Mouse (Mus musculus) midbrain, embryonic 12.5 days (tissue): Measurements from ENCODE around the gene Mtmr11. TPM values are rescaled to one million over a fixed set of nuclear protein-coding genes. Genes with fewer than 3 reads are reported as not detected.

ENCODE experiments used
- ATAC-seq: fragments of 200-750 bp; cut with Nextera tagmentation; 2 replicates; pipeline ENCODE4 v1.8.0; 2017; ENCODE audit warnings: low read depth, moderate TSS enrichment, moderate library complexity; ENCODE audit not compliant: low FRiP score
- H3K27ac ChIP-seq: fragments of 300-500 bp; sonication (generic); replicated peaks from 2 replicates; pipeline ENCODE4 v1.5.1; 2016; ENCODE audit warnings: mild to moderate bottlenecking
- H3K27me3 ChIP-seq: fragments of 300-500 bp; sonication (generic); 2 replicates; pipeline ENCODE4 v1.6.1; 2016; ENCODE audit warnings: mild to moderate bottlenecking
- H3K36me3 ChIP-seq: fragments of 300-500 bp; sonication (generic); 2 replicates; pipeline ENCODE4 v1.6.1; 2016
- H3K4me1 ChIP-seq: fragments of 300-500 bp; sonication (generic); 2 replicates; pipeline ENCODE4 v1.6.1; 2016
- H3K4me2 ChIP-seq: fragments of 300-500 bp; sonication (generic); replicated peaks from 2 replicates; pipeline ENCODE4 v1.6.1; 2016; ENCODE audit warnings: mild to moderate bottlenecking, moderate library complexity
- H3K4me3 ChIP-seq: fragments of 300-500 bp; sonication (generic); 2 replicates; pipeline ENCODE4 v1.5.1; 2016; ENCODE audit warnings: mild to moderate bottlenecking
- H3K9ac ChIP-seq: fragments of 300-500 bp; sonication (generic); replicated peaks from 2 replicates; pipeline ENCODE4 v1.6.1; 2016; ENCODE audit warnings: mild to moderate bottlenecking, moderate library complexity
- H3K9me3 ChIP-seq: fragments of 300-500 bp; sonication (generic); 2 replicates; pipeline ENCODE4 v1.6.1; 2016; ENCODE audit warnings: mild to moderate bottlenecking
- WGBS: fragments of 180-500 bp; shearing (Covaris S2); methylation state at CpG from one replicate; pipeline ENCODE4 v1.1.7; 2016; 5-methylcytosine and 5-hydroxymethylcytosine counted together
- polyA plus RNA-seq: library from polyadenylated mRNA; unstranded; fragments of >200 nt; fragmentation: Nextera tagmentation; extraction: Ambion mirVana; gene quantifications from 2 replicates; pipeline ENCODE4 v1.2.1, GENCODE M21; 2016

Mtmr11 gene
- polyA plus RNA-seq, 1 experiment from 2014 or later = 16.0 TPM

GRCm38 (mm10) chr3:96155501-96155900 lies 6.3 kb upstream of the Mtmr11 start:
- peaks cover 56% of the 10 kb centered on the region for H3K36me3 ChIP-seq
- H3K4me2 ChIP-seq = no peak overlapping the region
- H3K4me1 ChIP-seq = peaks cover 3% of the 10 kb centered on the region
- no peak overlapping the region for H3K4me3 ChIP-seq
- no peak overlapping the region for H3K27ac ChIP-seq
- 89% methylated on average over 8 of the region's 8 CpGs for WGBS
- no peak for ATAC-seq
- H3K9me3 ChIP-seq = no peaks in the 10 kb centered on the region
- no peak overlapping the region for H3K9ac ChIP-seq
- H3K27me3 ChIP-seq = no peaks in the 10 kb centered on the region

DNA sequence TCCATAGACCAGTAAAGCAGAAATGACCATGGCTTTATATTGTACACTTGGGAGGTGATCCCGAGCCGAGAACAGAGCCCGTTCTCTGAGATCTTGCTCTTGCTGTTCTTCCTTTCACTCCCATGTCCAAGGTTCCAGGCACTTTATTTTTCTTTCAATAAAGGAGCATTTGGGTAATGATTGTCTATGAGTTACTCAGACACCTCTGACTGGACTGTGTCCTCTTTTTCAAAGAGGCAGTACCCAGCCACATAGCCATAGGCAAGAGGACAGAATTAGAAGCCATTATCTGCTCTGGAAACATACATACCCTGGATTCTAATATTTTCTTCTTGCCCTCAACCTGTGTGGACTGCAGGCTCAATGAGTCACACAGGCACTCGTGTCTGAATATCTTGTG lies 2.0 kb upstream of the Mtmr11 start:
- no peak overlapping the region for H3K4me2 ChIP-seq
- no peak for ATAC-seq
- H3K27me3 ChIP-seq = peaks cover 6% of the 10 kb centered on the region; the same call in 1 of the 2 replicates
- 87% methylated on average over 4 of the region's 4 CpGs for WGBS
- H3K36me3 ChIP-seq = peaks cover 13% of the 10 kb centered on the region
- H3K9me3 ChIP-seq = no peaks in the 10 kb centered on the region
- H3K4me3 ChIP-seq = no peak overlapping the region
- no peak overlapping the region for H3K9ac ChIP-seq
- peaks cover 21% of the 10 kb centered on the region for H3K4me1 ChIP-seq
- no peak overlapping the region for H3K27ac ChIP-seq

GRCm38 (mm10) chr3:96160222-96160802 lies 1.5 kb upstream of the Mtmr11 start:
- Histone ChIP-seq H3K4me3 (no peak overlapping the region), H3K9ac (peak overlapping the region; percentile 62; the same call in 1 of the 2 replicates), H3K27me3 (peaks cover 6% of the 10 kb centered on the region; the same call in 1 of the 2 replicates), H3K9me3 (no peaks in the 10 kb centered on the region), H3K27ac (peak overlapping the region; percentile 22; the same call in 1 of the 2 replicates), H3K4me2 (peak overlapping the region; percentile 74; the same call in 1 of the 2 replicates), H3K36me3 (peaks cover 8% of the 10 kb centered on the region), H3K4me1 (peaks cover 21% of the 10 kb centered on the region)
- ATAC-seq = no peak
- 68% methylated on average over 4 of the region's 4 CpGs for WGBS

GRCm38 (mm10) chr3:96160803-96161516 lies 844 bp upstream of the Mtmr11 start:
- peaks cover 21% of the 10 kb centered on the region for H3K4me1 ChIP-seq
- H3K9me3 ChIP-seq = no peaks in the 10 kb centered on the region
- H3K27me3 ChIP-seq = peaks cover 6% of the 10 kb centered on the region; the same call in 1 of the 2 replicates
- peak overlapping the region; percentile 22; the same call in 1 of the 2 replicates for H3K27ac ChIP-seq
- peak overlapping the region; percentile 62 for H3K9ac ChIP-seq
- 3% methylated on average over 12 of the region's 12 CpGs for WGBS
- peak overlapping the region; percentile 74 for H3K4me2 ChIP-seq
- peak overlapping the region; percentile 37 for H3K4me3 ChIP-seq
- peaks cover 2% of the 10 kb centered on the region; the same call in 1 of the 2 replicates for H3K36me3 ChIP-seq
- ATAC-seq = peak; percentile 69; the same call in 1 of the 2 replicates

DNA sequence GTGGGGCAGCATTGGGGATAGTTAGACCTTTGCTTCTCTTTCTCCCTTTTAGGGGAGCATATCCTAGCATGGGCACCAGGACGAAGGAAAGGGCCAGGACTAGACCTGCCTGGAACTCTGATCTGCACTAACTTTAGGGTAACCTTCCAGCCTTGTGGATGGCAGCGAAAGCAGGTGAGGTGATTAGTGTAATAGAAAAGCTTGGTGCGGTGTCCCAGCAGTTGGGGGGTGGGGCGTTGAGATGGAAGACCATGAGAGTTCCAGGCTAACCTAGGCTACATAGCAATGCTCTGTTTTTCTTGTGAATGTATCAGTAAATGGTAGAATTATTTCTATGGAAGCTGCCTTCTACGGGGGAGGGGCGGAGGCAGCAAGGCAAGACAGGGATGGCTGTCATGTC lies 1.2 kb downstream of the Mtmr11 start:
- peaks cover 21% of the 10 kb centered on the region for H3K4me1 ChIP-seq
- H3K9me3 ChIP-seq = no peaks in the 10 kb centered on the region
- no peak overlapping the region for H3K9ac ChIP-seq
- no peak for ATAC-seq
- WGBS = 89% methylated on average over 6 of the region's 6 CpGs
- H3K27ac ChIP-seq = no peak overlapping the region
- no peaks in the 10 kb centered on the region for H3K36me3 ChIP-seq
- H3K4me2 ChIP-seq = no peak overlapping the region
- H3K27me3 ChIP-seq = peaks cover 6% of the 10 kb centered on the region; the same call in 1 of the 2 replicates
- no peak overlapping the region for H3K4me3 ChIP-seq

DNA sequence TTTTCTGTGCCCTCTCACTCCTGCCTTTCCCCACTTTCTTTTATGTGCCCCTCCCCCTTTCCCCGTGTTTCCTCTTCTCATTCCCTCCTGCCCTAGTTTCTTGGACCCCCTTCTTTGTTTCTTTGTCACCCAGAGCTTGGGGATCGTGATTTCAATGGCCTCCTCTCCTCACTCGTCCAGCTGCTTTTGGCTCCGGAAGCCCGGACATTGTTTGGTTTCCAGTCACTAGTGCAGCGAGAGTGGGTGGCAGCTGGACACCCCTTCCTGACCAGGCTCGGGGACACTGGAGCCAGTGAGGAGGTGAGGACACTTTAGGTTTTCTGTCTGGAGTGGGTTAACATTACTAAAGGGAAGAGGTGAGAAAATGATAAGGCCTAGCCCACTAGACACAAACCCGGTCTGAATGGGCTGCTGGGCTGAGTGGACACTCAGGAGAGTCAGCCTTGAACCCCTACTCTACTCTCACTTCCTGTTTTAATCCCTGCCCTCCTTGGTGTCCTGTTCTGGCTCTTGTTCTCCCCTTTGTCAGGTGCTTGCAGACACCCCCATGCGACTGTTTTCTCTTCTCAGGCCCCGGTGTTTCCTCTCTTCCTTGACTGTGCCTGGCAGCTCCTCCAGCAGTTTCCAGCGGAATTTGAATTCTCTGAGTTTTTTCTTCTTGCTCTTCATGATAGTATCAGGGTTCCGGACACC lies 6.8 kb downstream of the Mtmr11 start:
- no peak overlapping the region for H3K27ac ChIP-seq
- H3K4me2 ChIP-seq = no peak overlapping the region
- H3K9ac ChIP-seq = no peak overlapping the region
- no peak overlapping the region for H3K4me3 ChIP-seq
- H3K9me3 ChIP-seq = no peaks in the 10 kb centered on the region
- no peak for ATAC-seq
- H3K27me3 ChIP-seq = no peaks in the 10 kb centered on the region
- H3K4me1 ChIP-seq = peaks cover 24% of the 10 kb centered on the region
- no peaks in the 10 kb centered on the region for H3K36me3 ChIP-seq
- WGBS = 76% methylated on average over 12 of the region's 12 CpGs

- Histone ChIP-seq H3K4me2 (no peak overlapping the region), H3K9me3 (no peaks in the 10 kb centered on the region), H3K27ac (no peak overlapping the region; the same call in 1 of the 2 replicates), H3K36me3 (peaks cover 15% of the 10 kb centered on the region), H3K4me1 (peaks cover 31% of the 10 kb centered on the region), H3K27me3 (no peaks in the 10 kb centered on the region), H3K9ac (no peak overlapping the region), H3K4me3 (no peak overlapping the region)
- no peak for ATAC-seq
- WGBS = 91% methylated on average over 4 of the region's 4 CpGs
Measured at GRCm38 (mm10) chr3:96170276-96170675, 8.5 kb downstream of the Mtmr11 start.

DNA sequence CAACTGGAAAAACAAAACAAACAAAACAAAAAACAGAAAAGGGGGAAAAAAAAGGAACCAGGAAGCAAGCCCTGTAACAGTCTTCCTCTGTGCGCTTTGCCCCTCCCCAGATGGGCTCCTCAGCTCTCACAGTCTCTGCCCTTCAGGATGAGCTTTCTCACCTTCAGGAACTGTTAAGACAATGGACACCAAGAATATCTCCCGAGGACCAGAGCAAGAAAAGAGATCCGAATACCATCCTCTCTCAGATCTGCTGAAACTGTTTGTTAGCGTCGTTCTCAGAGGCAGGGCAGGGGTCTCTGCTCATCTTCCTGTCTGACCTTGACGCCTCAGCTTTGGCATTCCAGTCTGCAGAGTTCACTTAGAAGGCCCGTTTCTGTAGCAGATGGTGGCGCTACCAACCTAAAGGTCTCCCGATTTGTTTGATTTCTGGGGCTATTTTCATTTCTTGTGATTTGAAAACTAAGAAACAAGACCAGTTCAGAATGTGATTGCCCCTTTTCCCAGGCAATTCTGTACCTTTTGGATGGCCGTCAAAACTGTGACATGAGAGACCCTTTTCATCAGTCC lies 9.3 kb downstream of the Mtmr11 start:
- peak overlapping the region; percentile 92 for H3K4me3 ChIP-seq
- H3K9me3 ChIP-seq = no peaks in the 10 kb centered on the region
- WGBS = 78% methylated on average over 10 of the region's 10 CpGs
- H3K27ac ChIP-seq = peak overlapping the region; percentile 98; the same call in 1 of the 2 replicates
- peak overlapping the region; percentile 97 for H3K4me2 ChIP-seq
- H3K27me3 ChIP-seq = no peaks in the 10 kb centered on the region
- H3K9ac ChIP-seq = peak overlapping the region; percentile 93
- ATAC-seq = no peak
- H3K4me1 ChIP-seq = peaks cover 31% of the 10 kb centered on the region
- H3K36me3 ChIP-seq = peaks cover 21% of the 10 kb centered on the region

GRCm38 (mm10) chr3:96171583-96172196 lies 9.9 kb downstream of the Mtmr11 start:
- peak overlapping the region; percentile 98 for H3K27ac ChIP-seq
- peak overlapping the region; percentile 92 for H3K4me3 ChIP-seq
- no peaks in the 10 kb centered on the region for H3K9me3 ChIP-seq
- peak overlapping the region; percentile 97 for H3K4me2 ChIP-seq
- peaks cover 31% of the 10 kb centered on the region for H3K4me1 ChIP-seq
- H3K27me3 ChIP-seq = no peaks in the 10 kb centered on the region
- no peak for ATAC-seq
- peaks cover 28% of the 10 kb centered on the region for H3K36me3 ChIP-seq
- WGBS = 27% methylated on average over 18 of the region's 18 CpGs
- H3K9ac ChIP-seq = peak overlapping the region; percentile 93

GRCm38 (mm10) chr3:96172197-96173178 lies 10.7 kb downstream of the Mtmr11 start, which contains the start of gene Sf3b4:
Sf3b4 (plus strand) TSS chr3:96172332.
- peak within 1 kb of the TSS; percentile 98 for H3K27ac ChIP-seq
- WGBS = 1% methylated on average over 58 of the region's 58 CpGs
- H3K27me3 ChIP-seq = no peaks in the 10 kb centered on the region
- peak within 1 kb of the TSS; percentile 93 for H3K9ac ChIP-seq
- peak; percentile 91 for ATAC-seq
- peaks cover 31% of the 10 kb centered on the region for H3K4me1 ChIP-seq
- H3K4me3 ChIP-seq = peak within 1 kb of the TSS; percentile 92
- H3K36me3 ChIP-seq = peaks cover 33% of the 10 kb centered on the region
- peak within 1 kb of the TSS; percentile 97 for H3K4me2 ChIP-seq
- no peaks in the 10 kb centered on the region for H3K9me3 ChIP-seq
